8 mouse cellular contexts compared by ENCODE assay signal in genomic region chr11:88117356-88118090, GRCm38 (mm10). TPM values are rescaled to one million over a fixed set of nuclear protein-coding genes. Genes with fewer than 3 reads are reported as not detected.
DNase-seq lines count a peak whose midpoint lies in the region; ATAC-seq lines count a peak whose summit lies in the region.

No protein-coding gene starts in this region.

- H3K27me3 ChIP-seq in neural tube, embryonic 11.5 days (ENCODE audit: control insufficient read depth, insufficient read depth, low read length): no peaks in the 10 kb centered on the region
- no peaks in the 10 kb centered on the region for H3K27me3 ChIP-seq in heart, embryonic 14.5 days (ENCODE audit: control insufficient read depth, insufficient read depth, low read length)
- H3K27me3 ChIP-seq in kidney, embryonic 16.5 days (ENCODE audit: insufficient read depth, low read length): no peaks in the 10 kb centered on the region
- no peaks in the 10 kb centered on the region for H3K27me3 ChIP-seq in midbrain, embryonic 14.5 days (ENCODE audit: control insufficient read depth, insufficient read depth, low read length)

- peaks cover 2% of the 10 kb centered on the region; the same call in 1 of the 2 replicates for H3K36me3 ChIP-seq in neural tube, embryonic 11.5 days (ENCODE audit: control insufficient read depth, insufficient read depth, low read length)
- no peaks in the 10 kb centered on the region; the same call in 1 of the 2 replicates for H3K36me3 ChIP-seq in heart, embryonic 14.5 days (ENCODE audit: control insufficient read depth, insufficient read depth, low read length)
- no peaks in the 10 kb centered on the region for H3K36me3 ChIP-seq in kidney, embryonic 16.5 days (ENCODE audit: insufficient read depth, low read length)
- H3K36me3 ChIP-seq in midbrain, embryonic 14.5 days (ENCODE audit: control insufficient read depth, insufficient read depth, low read length): no peaks in the 10 kb centered on the region

- H3K4me3 ChIP-seq in neural tube, embryonic 11.5 days (ENCODE audit: low read depth, low read length): no peak overlapping the region
- no peak overlapping the region for H3K4me3 ChIP-seq in heart, embryonic 14.5 days (ENCODE audit: control insufficient read depth in 1 of 2, insufficient read depth in 1 of 2, low read depth in 1 of 2, low read length in 2 of 2)
- no peak overlapping the region for H3K4me3 ChIP-seq in kidney, embryonic 16.5 days (ENCODE audit: low read length)
- H3K4me3 ChIP-seq in midbrain, embryonic 14.5 days (replicated peaks; ENCODE audit: low read depth, low read length): no peak overlapping the region

- H3K9ac ChIP-seq in neural tube, embryonic 11.5 days (ENCODE audit: low read length): peak overlapping the region; percentile 52; the same call in 1 of the 2 replicates
- 0 out of 2 replicates have a peak overlapping the region, but pooled peaks have one; percentile 46 for H3K9ac ChIP-seq in heart, embryonic 14.5 days (ENCODE audit: low read length)
- H3K9ac ChIP-seq in kidney, embryonic 16.5 days (replicated peaks; ENCODE audit: low read length): 0 out of 2 replicates have a peak overlapping the region, but pooled peaks have one; percentile 31
- H3K9ac ChIP-seq in midbrain, embryonic 14.5 days (replicated peaks; ENCODE audit: low read length): no peak overlapping the region

- no peaks in the 10 kb centered on the region for H3K9me3 ChIP-seq in neural tube, embryonic 11.5 days (ENCODE audit: control insufficient read depth, low read length)
- no peaks in the 10 kb centered on the region for H3K9me3 ChIP-seq in heart, embryonic 14.5 days (ENCODE audit: control insufficient read depth, low read length)
- H3K9me3 ChIP-seq in kidney, embryonic 16.5 days (ENCODE audit: low read length): no peaks in the 10 kb centered on the region
- H3K9me3 ChIP-seq in midbrain, embryonic 14.5 days (ENCODE audit: control insufficient read depth, low read length): no peaks in the 10 kb centered on the region

- 58% methylated on average over 10 of the region's 10 CpGs for WGBS in neural tube, embryonic 11.5 days
- 38% methylated on average over 10 of the region's 10 CpGs for WGBS in heart, embryonic 14.5 days
- 20% methylated on average over 10 of the region's 10 CpGs for WGBS in kidney, embryonic 16.5 days
- WGBS in midbrain, embryonic 14.5 days: 60% methylated on average over 10 of the region's 10 CpGs

- peak overlapping the region; percentile 98 for H3K27ac ChIP-seq in neural tube, embryonic 11.5 days (ENCODE audit: low read depth, low read length)
- H3K27ac ChIP-seq in heart, embryonic 14.5 days (replicated peaks in 1 of 2; ENCODE audit: control insufficient read depth in 1 of 2, insufficient read depth in 1 of 2, low read depth in 2 of 2, low read length in 2 of 2): peak overlapping the region; percentile 84 to 90
- H3K27ac ChIP-seq in kidney, embryonic 16.5 days (ENCODE audit: low read length): peak overlapping the region; percentile 79
- peak overlapping the region; percentile 93 for H3K27ac ChIP-seq in midbrain, embryonic 14.5 days (replicated peaks; ENCODE audit: low read depth, low read length)

- peaks cover 66% of the 10 kb centered on the region for H3K4me1 ChIP-seq in neural tube, embryonic 11.5 days (ENCODE audit: control insufficient read depth, insufficient read depth, low read length)
- peaks cover 57 to 71% of the 10 kb centered on the region in 2 experiments for H3K4me1 ChIP-seq in heart, embryonic 14.5 days (ENCODE audit: control insufficient read depth in 2 of 2, insufficient read depth in 2 of 2, low read length in 2 of 2)
- peaks cover 64% of the 10 kb centered on the region for H3K4me1 ChIP-seq in kidney, embryonic 16.5 days (ENCODE audit: insufficient read depth, low read length)
- H3K4me1 ChIP-seq in midbrain, embryonic 14.5 days (ENCODE audit: control insufficient read depth, insufficient read depth, low read length): peaks cover 65% of the 10 kb centered on the region

- no peak overlapping the region for H3K4me2 ChIP-seq in neural tube, embryonic 11.5 days (ENCODE audit: low read depth)
- 0 out of 2 replicates have a peak overlapping the region, but pooled peaks have one; percentile 41 for H3K4me2 ChIP-seq in heart, embryonic 14.5 days (ENCODE audit: low read length)
- H3K4me2 ChIP-seq in kidney, embryonic 16.5 days (replicated peaks; ENCODE audit: low read depth, low read length): no peak overlapping the region
- H3K4me2 ChIP-seq in midbrain, embryonic 14.5 days (ENCODE audit: low read length): no peak overlapping the region

- DNase-seq in neural tube, embryonic 11.5 days (ENCODE audit: low spot score): no peak
- no peak for DNase-seq in neural tube, embryonic 10.5 days (ENCODE audit: extremely low spot score, low spot score)
- no peak for DNase-seq in midbrain, embryonic 14.5 days
- no peak for DNase-seq in right cerebral cortex, postnatal 4 days
- DNase-seq in right cerebral cortex, adult 2 months (ENCODE audit: low spot score in 2 of 2): no peak

- ATAC-seq in neural tube, embryonic 11.5 days (ENCODE audit: insufficient read depth, low FRiP score, low TSS enrichment): no peak
- ATAC-seq in heart, embryonic 14.5 days (ENCODE audit: insufficient number of reproducible peaks, insufficient read depth, low FRiP score, low read depth): no peak
- ATAC-seq in kidney, embryonic 16.5 days (ENCODE audit: low FRiP score, low TSS enrichment): no peak
- no peak for ATAC-seq in midbrain, embryonic 14.5 days (ENCODE audit: low FRiP score, low TSS enrichment)
- no peak for ATAC-seq in erythroblast, adult 5-6 weeks (replicated peaks; ENCODE audit: low FRiP score, poor library complexity, severe bottlenecking)

RNA-seq across cellular contexts. Expression of gene Cuedc1, which starts 19.7 kb away (rescaled TPM):
- polyA plus RNA-seq in neural tube, embryonic 11.5 days (2014; fragmentation: Nextera tagmentation; extraction: Ambion mirVana): 18.2 and 21.3 TPM in 2 replicates
- 14.3 and 17.0 TPM in 2 replicates for polyA plus RNA-seq in heart, embryonic 14.5 days (2014; fragmentation: Nextera tagmentation; extraction: Ambion mirVana)
- 14.6 and 14.7 TPM in 2 replicates for polyA plus RNA-seq in kidney, embryonic 16.5 days (2015; fragmentation: Nextera tagmentation; extraction: Ambion mirVana)
- 29.6 and 31.1 TPM in 2 replicates for polyA plus RNA-seq in midbrain, embryonic 14.5 days (2014; fragmentation: Nextera tagmentation; extraction: Ambion mirVana)
- 2.7 TPM in 1 of 2 replicates, not detected in the other for total RNA-seq in erythroblast, adult 5-6 weeks (2015; ENCODE audit: low replicate concordance)
- 0.98 TPM in 1 of 2 replicates, not detected in the other for total RNA-seq in erythroblast, adult 5-6 weeks (2017; ENCODE audit: low replicate concordance)

RNA-seq across cellular contexts. Expression of gene Vezf1, which starts 49.4 kb away (rescaled TPM):
- 76.2 and 78.4 TPM in 2 replicates for polyA plus RNA-seq in neural tube, embryonic 11.5 days (2014; fragmentation: Nextera tagmentation; extraction: Ambion mirVana)
- polyA plus RNA-seq in heart, embryonic 14.5 days (2014; fragmentation: Nextera tagmentation; extraction: Ambion mirVana): 23.9 and 26.2 TPM in 2 replicates
- polyA plus RNA-seq in kidney, embryonic 16.5 days (2015; fragmentation: Nextera tagmentation; extraction: Ambion mirVana): 40.2 and 44.3 TPM in 2 replicates
- 58.9 and 69.9 TPM in 2 replicates for polyA plus RNA-seq in midbrain, embryonic 14.5 days (2014; fragmentation: Nextera tagmentation; extraction: Ambion mirVana)
- total RNA-seq in erythroblast, adult 5-6 weeks (2015; ENCODE audit: low replicate concordance): 15.8 and 23.4 TPM in 2 replicates
- total RNA-seq in erythroblast, adult 5-6 weeks (2017; ENCODE audit: low replicate concordance): 7.9 and 11.7 TPM in 2 replicates
